Mouse (Mus musculus): Measurements from ENCODE around the gene Naa35. TPM values are rescaled to one million over a fixed set of nuclear protein-coding genes. Genes with fewer than 3 reads are reported as not detected.

Gene Naa35
- polyA plus RNA-seq (2015; fragmentation: Nextera tagmentation; extraction: Ambion mirVana): 130 and 139 TPM in 2 replicates

DNA sequence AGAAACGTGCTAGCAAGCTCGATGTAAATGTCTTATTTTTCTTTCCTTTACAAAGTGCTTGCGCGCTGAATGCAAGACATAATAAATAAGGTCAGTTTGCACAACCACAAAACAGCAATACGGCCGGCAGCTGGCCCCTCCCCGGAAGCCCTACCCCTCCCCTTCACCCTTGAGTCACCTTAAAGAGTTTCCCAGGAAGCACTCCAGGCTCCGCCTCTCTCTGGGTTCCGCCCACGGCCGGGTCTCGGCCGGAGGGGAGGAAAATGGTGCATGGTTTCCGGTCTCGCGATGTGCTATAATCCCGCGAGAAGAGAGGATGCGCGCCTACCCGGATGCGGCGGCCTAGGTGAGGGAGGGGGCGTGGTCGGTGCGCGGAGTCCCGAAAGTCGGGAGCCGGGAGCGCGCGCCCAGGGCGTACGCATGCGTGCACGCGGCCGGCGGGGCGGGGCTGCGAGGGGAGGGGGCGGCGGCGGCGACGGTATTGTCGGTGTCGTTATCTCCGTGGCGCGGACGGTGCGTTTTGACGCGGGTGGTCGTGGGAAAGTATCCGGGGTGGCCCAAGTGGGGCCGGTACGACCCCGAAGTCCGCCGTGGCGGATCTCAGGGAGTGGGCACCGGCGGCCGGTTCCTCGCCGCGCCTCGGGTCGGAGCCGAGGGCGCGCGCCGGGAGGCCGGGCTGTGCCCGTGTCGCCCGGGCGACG, at the start of gene Naa35, which contains the start of gene Agtpbp1:
Gene Naa35, plus strand, starts transcription at position 313 of the 701 bp plus-strand sequence.
Gene Agtpbp1, minus strand, starts transcription at position 281 of the 701 bp plus-strand sequence.
- Histone ChIP-seq H3K4me3 (peak within 1 kb of the TSS; percentile 83), H3K27ac (replicated peaks) (peak within 1 kb of the TSS; percentile 85), H3K27me3 (no peaks in the 10 kb centered on the region), H3K36me3 (peaks cover 29% of the 10 kb centered on the region), H3K9me3 (no peaks in the 10 kb centered on the region), H3K4me2 (peak within 1 kb of the TSS; percentile 91), H3K4me1 (replicated peaks) (peaks cover 40% of the 10 kb centered on the region), H3K9ac (peak within 1 kb of the TSS; percentile 90)
- ATAC-seq (ENCODE audit: low read depth): peak; percentile 98
- WGBS: under 1% methylated on average over 81 of the region's 83 CpGs

DNA sequence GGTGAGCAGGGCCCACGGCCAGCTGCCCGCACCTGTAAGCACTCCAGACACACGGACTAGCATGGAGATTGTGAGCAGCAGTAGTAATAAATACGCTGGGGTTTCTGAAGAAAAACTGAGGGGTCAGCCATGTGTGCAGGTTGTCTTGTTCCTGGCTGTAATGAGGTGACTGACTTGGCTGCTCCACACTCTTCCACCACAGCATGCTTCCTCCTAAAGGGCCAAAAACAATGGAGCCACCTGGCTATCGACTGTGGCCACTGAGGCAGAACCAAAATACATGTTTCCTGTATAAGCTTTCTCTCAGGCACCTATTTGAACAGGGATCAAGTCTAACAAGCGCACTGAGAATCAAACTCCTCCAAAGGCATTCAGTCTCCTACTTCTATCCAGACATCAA, 49.3 kb upstream of the Naa35 start:
- 92% methylated on average over 6 of the region's 6 CpGs for WGBS
- H3K9me3 ChIP-seq: no peaks in the 10 kb centered on the region
- no peak overlapping the region for H3K27ac ChIP-seq (replicated peaks)
- H3K4me2 ChIP-seq: no peak overlapping the region
- no peaks in the 10 kb centered on the region for H3K4me1 ChIP-seq (replicated peaks)
- ATAC-seq (ENCODE audit: low read depth): no peak
- H3K9ac ChIP-seq: no peak overlapping the region
- H3K27me3 ChIP-seq: no peaks in the 10 kb centered on the region
- no peak overlapping the region for H3K4me3 ChIP-seq
- H3K36me3 ChIP-seq: peaks cover 29% of the 10 kb centered on the region

DNA sequence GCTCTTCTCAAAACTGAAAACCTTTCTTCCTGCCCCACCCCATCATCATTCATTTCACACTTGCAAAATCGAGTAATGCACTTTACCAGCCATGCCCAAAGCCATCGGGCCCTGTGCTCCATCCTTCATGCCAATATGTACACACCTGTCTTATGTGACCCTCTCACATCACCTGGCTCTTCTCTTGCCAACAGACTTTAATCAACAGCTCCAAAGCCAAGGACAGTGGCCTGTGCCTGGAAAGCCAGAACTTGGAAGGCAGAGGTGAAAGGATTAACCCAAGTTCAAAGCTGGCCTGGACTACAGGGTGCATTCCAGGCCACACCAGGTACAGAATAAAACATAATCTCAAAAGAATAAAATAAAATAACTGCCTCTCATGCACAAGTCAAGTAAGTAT, 48.4 kb upstream of the Naa35 start:
- Histone ChIP-seq H3K9me3 (no peaks in the 10 kb centered on the region), H3K9ac (no peak overlapping the region), H3K27ac (replicated peaks) (no peak overlapping the region), H3K4me2 (no peak overlapping the region), H3K36me3 (peaks cover 21% of the 10 kb centered on the region), H3K27me3 (no peaks in the 10 kb centered on the region), H3K4me1 (replicated peaks) (no peaks in the 10 kb centered on the region), H3K4me3 (no peak overlapping the region)
- no peak for ATAC-seq (ENCODE audit: low read depth)
- WGBS: 83% methylated on average over 2 of the region's 2 CpGs

DNA sequence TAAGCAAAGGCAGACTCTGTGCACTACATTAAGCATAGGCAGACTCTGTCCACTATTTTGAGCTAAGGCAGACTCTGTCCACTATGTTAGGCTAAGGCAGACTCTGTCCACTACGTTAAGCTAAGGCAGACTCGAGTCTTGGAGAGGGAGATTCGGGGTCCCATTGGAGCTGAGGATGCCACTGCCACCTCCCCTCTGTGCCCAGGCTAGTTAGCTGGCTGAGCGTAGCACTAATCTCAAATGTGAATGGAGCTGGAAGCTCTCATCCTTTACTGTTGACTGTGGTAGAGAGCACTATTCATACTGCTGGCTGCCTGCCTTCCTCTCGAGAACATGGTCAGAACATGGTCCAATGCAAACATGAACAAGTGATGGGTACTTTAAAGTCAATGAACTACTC, 46.4 kb upstream of the Naa35 start:
- whole genome bisulfite sequencing: 94% methylated on average over 5 of the region's 5 CpGs
- no peak overlapping the region for H3K9ac ChIP-seq
- H3K4me3 ChIP-seq: no peak overlapping the region
- H3K27me3 ChIP-seq: no peaks in the 10 kb centered on the region
- no peaks in the 10 kb centered on the region for H3K4me1 ChIP-seq (replicated peaks)
- peaks cover 8% of the 10 kb centered on the region; the same call in 1 of the 2 replicates for H3K36me3 ChIP-seq
- H3K4me2 ChIP-seq: no peak overlapping the region
- ATAC-seq (ENCODE audit: low read depth): no peak
- no peak overlapping the region for H3K27ac ChIP-seq (replicated peaks)
- no peaks in the 10 kb centered on the region for H3K9me3 ChIP-seq

DNA sequence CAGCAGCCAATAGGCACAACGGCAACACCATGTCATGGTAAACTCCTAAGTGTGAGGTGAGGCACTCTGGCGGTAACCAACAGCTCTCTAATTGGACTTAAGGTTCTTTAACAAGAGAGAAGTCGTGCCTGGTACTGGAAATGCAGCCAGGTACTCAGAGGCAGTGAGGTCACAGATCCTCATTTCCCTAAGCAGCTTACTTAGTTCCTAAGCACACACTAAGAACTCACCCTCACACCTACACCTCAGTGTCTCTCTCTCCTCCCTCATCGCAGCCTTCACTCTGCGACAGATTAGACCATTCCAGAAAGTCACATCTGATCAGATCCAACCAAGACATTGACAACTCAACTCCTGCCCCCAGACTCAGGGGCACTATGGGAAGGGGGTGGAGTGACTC, 45.0 kb upstream of the Naa35 start:
- Histone ChIP-seq H3K36me3 (peaks cover 5% of the 10 kb centered on the region; the same call in 1 of the 2 replicates), H3K27ac (replicated peaks) (no peak overlapping the region), H3K4me2 (no peak overlapping the region), H3K9ac (no peak overlapping the region), H3K4me1 (replicated peaks) (0 out of 2 replicates have a peak, but pooled peaks cover 8% of the 10 kb centered on the region), H3K4me3 (no peak overlapping the region), H3K27me3 (no peaks in the 10 kb centered on the region), H3K9me3 (no peaks in the 10 kb centered on the region)
- WGBS: 94% methylated on average over 5 of the region's 5 CpGs
- no peak for ATAC-seq (ENCODE audit: low read depth)

DNA sequence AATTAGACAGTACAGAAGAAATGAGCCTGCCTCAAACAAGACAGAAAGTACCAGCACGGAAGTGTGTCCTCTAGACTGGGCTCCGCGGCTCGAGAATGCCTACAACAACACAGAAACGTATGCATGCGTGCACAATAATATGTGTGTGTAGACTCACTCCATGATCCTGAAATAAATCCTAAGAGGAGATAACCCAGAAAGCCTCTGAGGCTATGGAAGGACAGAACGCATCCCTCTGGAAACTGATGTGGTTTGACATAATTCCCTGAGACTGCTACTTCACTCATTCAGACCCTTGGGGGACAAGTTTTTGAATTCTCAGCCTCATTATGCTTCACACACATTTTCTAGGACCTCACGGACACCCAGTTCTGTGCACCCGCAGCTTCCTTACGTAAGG, 42.6 kb upstream of the Naa35 start:
- Histone ChIP-seq H3K9ac (no peak overlapping the region), H3K27ac (replicated peaks) (no peak overlapping the region), H3K9me3 (no peaks in the 10 kb centered on the region), H3K4me2 (no peak overlapping the region), H3K4me1 (replicated peaks) (peaks cover 23% of the 10 kb centered on the region), H3K4me3 (no peak overlapping the region), H3K27me3 (no peaks in the 10 kb centered on the region), H3K36me3 (no peaks in the 10 kb centered on the region)
- no peak for ATAC-seq (ENCODE audit: low read depth)
- WGBS: 95% methylated on average over 10 of the region's 10 CpGs

DNA sequence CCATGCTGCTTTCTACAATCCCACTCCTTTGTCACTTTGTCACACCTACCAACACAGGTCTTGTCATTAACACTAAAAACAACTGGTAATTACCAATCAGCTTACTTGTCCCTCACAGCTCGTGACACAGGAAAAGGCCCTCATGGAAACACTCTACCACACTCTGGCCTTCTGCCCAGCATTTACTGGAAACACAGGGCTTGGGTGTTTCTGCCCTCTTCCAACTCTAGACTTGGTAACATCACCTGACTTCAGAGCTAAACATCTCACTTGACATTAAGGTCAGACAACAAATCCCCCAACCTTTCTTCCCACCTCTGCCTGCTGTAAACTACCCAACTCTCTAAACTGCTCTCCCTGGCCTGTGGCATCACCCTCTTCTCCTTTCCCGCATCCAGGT, 38.0 kb upstream of the Naa35 start:
- Histone ChIP-seq H3K4me1 (replicated peaks) (peaks cover 36% of the 10 kb centered on the region), H3K27me3 (no peaks in the 10 kb centered on the region), H3K9ac (no peak overlapping the region), H3K4me2 (no peak overlapping the region), H3K4me3 (no peak overlapping the region), H3K27ac (replicated peaks) (no peak overlapping the region), H3K36me3 (no peaks in the 10 kb centered on the region), H3K9me3 (no peaks in the 10 kb centered on the region)
- no peak for ATAC-seq (ENCODE audit: low read depth)
- 60% methylated on average over 2 of the region's 2 CpGs for WGBS

DNA sequence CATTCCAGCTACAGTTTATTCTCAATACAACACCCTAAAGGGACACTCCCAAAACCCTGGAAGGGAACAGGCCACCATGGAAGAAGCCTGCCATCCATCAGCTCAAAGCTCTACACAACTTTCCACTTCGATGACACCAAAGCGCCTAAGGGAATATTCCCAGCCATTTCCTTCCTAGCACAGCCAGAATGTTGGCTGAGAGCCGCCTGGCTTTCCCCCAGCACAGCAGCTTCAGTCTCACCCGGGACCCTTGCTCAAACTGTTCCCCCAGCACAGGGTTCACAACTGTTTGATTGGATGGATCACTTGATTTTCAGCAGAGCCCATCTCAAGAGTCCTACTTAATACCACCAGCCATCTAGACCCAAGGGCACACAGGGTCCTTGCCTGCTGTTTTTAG, 37.3 kb upstream of the Naa35 start:
- no peak for ATAC-seq (ENCODE audit: low read depth)
- no peak overlapping the region for H3K4me3 ChIP-seq
- no peak overlapping the region for H3K9ac ChIP-seq
- no peaks in the 10 kb centered on the region for H3K36me3 ChIP-seq
- no peaks in the 10 kb centered on the region for H3K27me3 ChIP-seq
- 66% methylated on average over 4 of the region's 4 CpGs for WGBS
- no peaks in the 10 kb centered on the region for H3K9me3 ChIP-seq
- peaks cover 40% of the 10 kb centered on the region for H3K4me1 ChIP-seq (replicated peaks)
- H3K27ac ChIP-seq (replicated peaks): no peak overlapping the region
- no peak overlapping the region for H3K4me2 ChIP-seq

DNA sequence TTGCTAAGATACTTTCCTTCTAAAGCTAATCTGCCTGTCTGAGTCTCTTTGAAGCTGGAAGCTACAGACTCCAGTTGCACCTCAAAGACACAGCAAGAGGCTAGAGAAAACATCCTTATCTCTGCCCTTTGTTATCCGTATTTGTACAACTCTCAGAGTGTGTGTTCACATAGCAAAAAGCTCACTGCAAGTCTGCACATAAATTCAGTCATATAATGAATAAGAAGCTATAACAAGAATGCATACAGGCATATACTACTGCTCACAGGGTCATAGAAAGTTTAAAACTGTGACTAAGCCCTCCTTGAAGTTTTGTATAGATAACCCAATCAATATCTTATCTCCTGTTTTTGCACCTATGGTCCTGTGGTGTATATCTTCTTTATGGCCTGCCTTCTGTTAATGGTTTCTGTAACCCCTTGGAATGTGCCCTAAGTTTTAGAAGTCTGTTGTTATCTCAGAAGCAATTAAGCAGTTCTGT, 35.7 kb upstream of the Naa35 start:
- H3K36me3 ChIP-seq: no peaks in the 10 kb centered on the region
- H3K27ac ChIP-seq (replicated peaks): no peak overlapping the region
- no peaks in the 10 kb centered on the region for H3K27me3 ChIP-seq
- H3K4me1 ChIP-seq (replicated peaks): peaks cover 39% of the 10 kb centered on the region
- WGBS: 47% methylated on average over 1 of the region's 1 CpGs
- no peak overlapping the region for H3K4me2 ChIP-seq
- no peaks in the 10 kb centered on the region for H3K9me3 ChIP-seq
- ATAC-seq (ENCODE audit: low read depth): no peak
- no peak overlapping the region for H3K4me3 ChIP-seq
- H3K9ac ChIP-seq: no peak overlapping the region

DNA sequence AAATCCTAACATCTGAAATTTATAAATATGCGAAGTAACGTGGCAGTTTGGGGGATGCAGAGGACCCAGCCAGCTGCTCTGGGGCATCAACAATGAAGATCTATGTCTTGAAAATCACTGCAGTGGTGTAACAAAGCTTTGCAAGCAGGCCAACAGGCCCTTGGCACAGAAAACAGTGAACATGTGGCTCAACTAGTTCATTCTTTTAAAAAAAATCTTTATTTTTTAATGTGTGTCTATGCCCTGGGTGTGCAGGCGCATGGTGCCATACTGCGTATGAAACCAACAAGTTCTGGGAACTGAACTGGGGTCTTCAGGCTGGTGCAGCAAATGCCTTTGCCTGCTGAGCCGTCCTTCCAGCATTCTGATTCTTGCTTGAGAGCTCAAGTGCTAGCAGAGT, 32.8 kb upstream of the Naa35 start:
- Histone ChIP-seq H3K36me3 (no peaks in the 10 kb centered on the region), H3K4me3 (no peak overlapping the region), H3K9me3 (no peaks in the 10 kb centered on the region), H3K4me1 (replicated peaks) (peaks cover 38% of the 10 kb centered on the region), H3K9ac (no peak overlapping the region), H3K4me2 (no peak overlapping the region), H3K27ac (replicated peaks) (no peak overlapping the region), H3K27me3 (no peaks in the 10 kb centered on the region)
- WGBS: 92% methylated on average over 5 of the region's 5 CpGs
- ATAC-seq (ENCODE audit: low read depth): no peak

DNA sequence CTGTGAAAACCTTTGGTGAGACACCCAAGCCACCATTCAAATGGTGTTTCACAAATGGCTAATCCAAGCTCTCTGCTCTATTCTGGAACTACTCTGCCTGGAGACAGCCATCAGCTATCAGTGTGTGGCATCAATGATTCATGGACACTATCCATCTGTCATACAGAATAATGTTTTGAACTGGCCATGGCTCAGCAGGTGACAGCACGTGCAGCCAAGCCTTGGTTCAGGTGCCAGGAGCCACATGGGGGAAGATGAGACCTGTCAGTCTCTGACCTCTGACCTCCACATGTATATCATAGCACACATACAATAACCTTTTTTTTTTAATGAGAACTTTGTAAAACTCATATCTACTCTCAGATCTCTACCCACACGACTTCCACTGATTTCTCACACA, 32.3 kb upstream of the Naa35 start:
- Histone ChIP-seq H3K4me1 (replicated peaks) (peaks cover 37% of the 10 kb centered on the region), H3K9me3 (no peaks in the 10 kb centered on the region), H3K27me3 (no peaks in the 10 kb centered on the region), H3K27ac (replicated peaks) (no peak overlapping the region), H3K4me2 (no peak overlapping the region), H3K4me3 (no peak overlapping the region), H3K9ac (no peak overlapping the region), H3K36me3 (no peaks in the 10 kb centered on the region)
- WGBS: 75% methylated on average over 2 of the region's 2 CpGs
- no peak for ATAC-seq (ENCODE audit: low read depth)

DNA sequence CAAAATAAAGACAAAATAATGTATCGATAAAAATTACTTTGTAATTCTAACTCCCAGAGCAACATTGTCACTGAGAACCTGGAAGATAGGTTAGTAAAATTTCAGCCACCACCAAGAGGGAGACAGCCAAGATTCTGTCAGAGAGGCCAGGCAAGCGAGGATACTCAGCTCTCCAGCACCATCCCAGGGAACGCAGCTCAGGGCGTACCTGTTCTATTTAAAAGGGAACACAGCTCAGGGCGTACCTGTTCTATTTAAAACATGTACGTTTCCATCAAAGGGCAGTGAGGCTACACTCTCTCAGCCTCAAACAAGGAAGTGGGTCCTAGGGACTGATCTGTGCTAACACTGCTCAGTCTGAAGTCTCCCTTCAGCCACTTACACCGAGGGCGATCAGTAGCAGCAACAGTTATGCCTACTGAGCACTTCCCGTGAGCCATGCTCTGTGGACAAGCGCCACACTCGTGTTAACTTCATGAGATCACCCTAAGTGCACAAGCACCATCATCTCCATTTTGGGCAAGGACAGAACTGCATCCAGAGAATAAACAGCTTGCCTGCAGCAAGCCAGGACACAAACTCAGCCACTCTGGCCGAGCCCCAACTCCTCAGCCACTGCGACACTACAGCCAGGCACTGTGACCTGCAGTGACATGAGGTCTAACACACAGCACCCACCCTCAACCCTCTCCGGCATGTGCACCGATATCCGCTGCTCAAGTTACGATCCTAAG, 30.1 kb upstream of the Naa35 start:
- Histone ChIP-seq H3K27me3 (no peaks in the 10 kb centered on the region), H3K36me3 (no peaks in the 10 kb centered on the region), H3K4me1 (replicated peaks) (peaks cover 42% of the 10 kb centered on the region), H3K27ac (replicated peaks) (no peak overlapping the region), H3K9me3 (no peaks in the 10 kb centered on the region), H3K4me3 (peak overlapping the region; percentile 80), H3K4me2 (peak overlapping the region; percentile 80), H3K9ac (peak overlapping the region; percentile 89)
- no peak for ATAC-seq (ENCODE audit: low read depth)
- WGBS: 74% methylated on average over 17 of the region's 17 CpGs
